Mouse (Mus musculus): ENCODE measurements at regions not wholly inside any gene's neighbourhood (a gene's known extent, or its start where the extent isn't known, plus 50 kb on each side); places are given as distances from the start of the nearest gene placed in this dataset.

DNA sequence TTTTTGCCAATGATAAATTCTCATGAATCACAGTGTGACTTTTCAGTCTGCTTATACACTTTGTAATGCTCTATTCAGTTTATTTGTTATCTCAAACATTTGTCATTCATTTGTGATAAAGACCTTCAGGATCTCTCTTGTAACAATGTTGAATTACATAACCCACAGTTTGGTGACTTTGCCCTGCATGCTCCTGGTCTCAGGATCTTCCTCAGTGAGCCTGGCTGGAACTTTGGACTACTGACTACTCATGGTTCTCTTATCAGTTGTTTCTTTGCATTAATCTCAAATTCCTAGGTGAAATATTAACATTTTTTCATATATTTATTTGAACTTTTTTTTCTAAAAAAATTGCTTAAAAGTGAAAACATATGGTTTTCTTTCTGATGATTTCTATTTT lies 75.7 kb upstream of the Gm28710 start:
- Histone ChIP-seq H3K9me3 (ENCODE audit: control insufficient read depth, insufficient read depth, low read depth, low read length) (no peaks in the 10 kb centered on the region), H3K36me3 (ENCODE audit: control insufficient read depth, insufficient read depth, low read length, poor library complexity, severe bottlenecking) (no peaks in the 10 kb centered on the region), H3K4me3 (ENCODE audit: insufficient read depth in 1 of 2, low read depth in 1 of 2, low read length in 2 of 2, poor library complexity in 1 of 2, severe bottlenecking in 1 of 2) (no peak overlapping the region), H3K4me1 (ENCODE audit: control insufficient read depth in 2 of 2, insufficient read depth in 2 of 2, low read length in 2 of 2, poor library complexity in 1 of 2) (no peaks in the 10 kb centered on the region), H3K9ac (ENCODE audit: insufficient read depth, low read depth, low read length, poor library complexity, severe bottlenecking) (no peak overlapping the region), H3K27ac (ENCODE audit: insufficient read depth, low read depth, low read length, poor library complexity, severe bottlenecking) (no peak overlapping the region)
- DNase-seq (ENCODE audit: low read depth, low spot score), result no peak
- TF ChIP-seq MAFK (IDR thresholded peaks at IDR 0.05; ENCODE audit: insufficient read depth, low read depth, low read length) (no peak), CHD2 (IDR thresholded peaks at IDR 0.05; ENCODE audit: low read depth, low read length) (no peak), ZC3H11A (IDR thresholded peaks at IDR 0.05; ENCODE audit: borderline replicate concordance, low read depth, low read length) (no peak), ZNF384 (IDR thresholded peaks at IDR 0.05; ENCODE audit: low read depth, low read length) (no peak), HCFC1 (IDR thresholded peaks at IDR 0.05; ENCODE audit: borderline replicate concordance, insufficient read depth, low read length) (no peak)
- in situ Hi-C loops (cut with MboI; ENCODE audit: low sequenced_read_pairs in 2 of 2, unreplicated experiment in 2 of 2), result no loop called here

DNA sequence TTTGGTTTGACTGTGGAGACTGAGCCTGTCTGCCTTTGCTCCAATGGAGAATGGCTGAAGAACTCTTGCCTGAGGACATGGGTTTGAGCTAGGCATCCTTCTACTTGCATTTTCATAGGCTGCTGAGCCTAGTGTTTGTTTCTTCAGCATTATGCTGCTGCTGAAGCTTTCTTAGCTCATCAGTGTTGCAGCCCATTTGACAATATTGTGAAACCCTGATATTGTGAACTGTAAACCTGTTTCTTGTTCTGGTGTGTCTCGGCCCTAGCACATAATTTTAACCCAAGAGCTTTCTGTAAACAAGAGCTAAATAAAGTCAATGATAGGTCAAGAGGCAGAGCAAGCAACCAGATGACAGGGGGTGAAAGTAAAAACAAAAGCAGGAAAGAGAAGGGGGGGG lies 75.2 kb upstream of the Gm28710 start:
- Histone ChIP-seq H3K27ac (ENCODE audit: insufficient read depth, low read depth, low read length, poor library complexity, severe bottlenecking) (no peak overlapping the region), H3K4me1 (ENCODE audit: control insufficient read depth in 2 of 2, insufficient read depth in 2 of 2, low read length in 2 of 2, poor library complexity in 1 of 2) (no peaks in the 10 kb centered on the region), H3K9me3 (ENCODE audit: control insufficient read depth, insufficient read depth, low read depth, low read length) (no peaks in the 10 kb centered on the region), H3K9ac (ENCODE audit: insufficient read depth, low read depth, low read length, poor library complexity, severe bottlenecking) (no peak overlapping the region), H3K36me3 (ENCODE audit: control insufficient read depth, insufficient read depth, low read length, poor library complexity, severe bottlenecking) (no peaks in the 10 kb centered on the region), H3K4me3 (ENCODE audit: insufficient read depth in 1 of 2, low read depth in 1 of 2, low read length in 2 of 2, poor library complexity in 1 of 2, severe bottlenecking in 1 of 2) (no peak overlapping the region)
- no peak for TF ChIP-seq CHD2 (IDR thresholded peaks at IDR 0.05; ENCODE audit: low read depth, low read length)
- TF ChIP-seq HCFC1 (IDR thresholded peaks at IDR 0.05; ENCODE audit: borderline replicate concordance, insufficient read depth, low read length), result no peak
- TF ChIP-seq ZNF384 (IDR thresholded peaks at IDR 0.05; ENCODE audit: low read depth, low read length), result no peak
- no peak for TF ChIP-seq MAFK (IDR thresholded peaks at IDR 0.05; ENCODE audit: insufficient read depth, low read depth, low read length)
- TF ChIP-seq ZC3H11A (IDR thresholded peaks at IDR 0.05; ENCODE audit: borderline replicate concordance, low read depth, low read length), result no peak
- in situ Hi-C loops (cut with MboI; ENCODE audit: low sequenced_read_pairs in 2 of 2, unreplicated experiment in 2 of 2), result no loop called here
- no peak for DNase-seq (ENCODE audit: low read depth, low spot score)

DNA sequence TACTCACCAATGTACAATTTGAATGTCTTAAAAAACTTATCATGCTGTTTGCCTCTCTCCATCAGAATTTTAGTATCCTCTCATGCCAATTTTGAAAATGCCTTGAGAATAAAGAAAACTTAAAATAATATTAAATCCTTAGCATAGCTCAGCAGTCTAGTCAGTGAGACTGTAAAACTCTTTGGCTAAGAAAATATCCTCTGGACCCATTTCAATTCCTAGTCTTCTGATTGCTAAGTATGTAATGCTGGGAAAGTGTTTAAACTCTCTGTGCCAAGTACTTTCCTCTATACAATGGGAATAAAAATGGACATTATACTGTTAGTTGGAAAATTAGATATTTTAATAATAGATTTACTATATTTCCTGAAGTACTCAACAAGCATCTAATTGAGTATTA lies 66.8 kb upstream of the Gm28710 start:
- Histone ChIP-seq H3K9me3 (ENCODE audit: control insufficient read depth, insufficient read depth, low read depth, low read length) (no peaks in the 10 kb centered on the region), H3K4me3 (ENCODE audit: insufficient read depth in 1 of 2, low read depth in 1 of 2, low read length in 2 of 2, poor library complexity in 1 of 2, severe bottlenecking in 1 of 2) (no peak overlapping the region), H3K36me3 (ENCODE audit: control insufficient read depth, insufficient read depth, low read length, poor library complexity, severe bottlenecking) (no peaks in the 10 kb centered on the region), H3K9ac (ENCODE audit: insufficient read depth, low read depth, low read length, poor library complexity, severe bottlenecking) (no peak overlapping the region), H3K27ac (ENCODE audit: insufficient read depth, low read depth, low read length, poor library complexity, severe bottlenecking) (no peak overlapping the region), H3K4me1 (ENCODE audit: control insufficient read depth in 2 of 2, insufficient read depth in 2 of 2, low read length in 2 of 2, poor library complexity in 1 of 2) (no peaks in the 10 kb centered on the region)
- in situ Hi-C loops (cut with MboI; ENCODE audit: low sequenced_read_pairs in 2 of 2, unreplicated experiment in 2 of 2), result no loop called here
- TF ChIP-seq ZNF384 (IDR thresholded peaks at IDR 0.05; ENCODE audit: low read depth, low read length), result no peak
- no peak for TF ChIP-seq HCFC1 (IDR thresholded peaks at IDR 0.05; ENCODE audit: borderline replicate concordance, insufficient read depth, low read length)
- TF ChIP-seq ZC3H11A (IDR thresholded peaks at IDR 0.05; ENCODE audit: borderline replicate concordance, low read depth, low read length), result no peak
- TF ChIP-seq CHD2 (IDR thresholded peaks at IDR 0.05; ENCODE audit: low read depth, low read length), result no peak
- TF ChIP-seq MAFK (IDR thresholded peaks at IDR 0.05; ENCODE audit: insufficient read depth, low read depth, low read length), result no peak
- no peak for DNase-seq (ENCODE audit: low read depth, low spot score)

All from ES-E14 (cell line).